Mouse (Mus musculus) small intestine, adult 2 months (tissue): ENCODE data around the gene Prmt1. TPM values are rescaled to one million over a fixed set of nuclear protein-coding genes. Genes with fewer than 3 reads are reported as not detected.

Source experiments
- H3K27ac ChIP-seq: fragments of 200-500 bp; 2 replicates; pipeline ENCODE4 v1.5.1; 2012; ENCODE audit warnings: low read depth, low read length, control low read depth, inconsistent platforms; ENCODE audit not compliant: insufficient read depth
- H3K27me3 ChIP-seq: fragments of 200-500 bp; 2 replicates; pipeline ENCODE4 v1.6.1; 2012; ENCODE audit warnings: mild to moderate bottlenecking, moderate library complexity, low read length, inconsistent platforms; ENCODE audit not compliant: control insufficient read depth, insufficient read depth
- H3K36me3 ChIP-seq: fragments of 200-500 bp; 2 replicates; pipeline ENCODE4 v1.6.1; 2012; ENCODE audit warnings: mild to moderate bottlenecking, low read length, control low read depth, inconsistent platforms; ENCODE audit not compliant: control insufficient read depth, insufficient read depth
- H3K4me1 ChIP-seq: fragments of 200-500 bp; 2 replicates; pipeline ENCODE4 v1.6.1; 2012; ENCODE audit warnings: low read length, inconsistent platforms, mixed read lengths; ENCODE audit not compliant: control insufficient read depth, insufficient read depth, insufficient read length
- H3K4me3 ChIP-seq: fragments of 200-500 bp; 2 replicates; pipeline ENCODE4 v1.5.1; 2012; ENCODE audit warnings: low read depth, mild to moderate bottlenecking, control low read depth, inconsistent platforms, low read length, moderate library complexity
- CTCF ChIP-seq: fragments of 200-500 bp; IDR thresholded peaks from 2 replicates; pipeline ENCODE4 v1.5.1; 2012; ENCODE audit warnings: low read depth, mild to moderate bottlenecking, control low read depth, inconsistent platforms, low read length, moderate library complexity, mixed read lengths; ENCODE audit not compliant: insufficient replicate concordance, insufficient read length; ENCODE audit errors: extremely low read depth
- POLR2A ChIP-seq: fragments of 200-500 bp; IDR thresholded peaks from 2 replicates; pipeline ENCODE4 v1.6.1; 2012; ENCODE audit warnings: low read depth, mild to moderate bottlenecking, control low read depth, inconsistent platforms, low read length, moderate library complexity
- WGBS: fragments of 180-500 bp; shearing (Covaris S2); methylation state at CpG from one replicate; pipeline ENCODE4 v1.1.7; 2018; 5-methylcytosine and 5-hydroxymethylcytosine counted together
- polyA plus RNA-seq: library from polyadenylated mRNA; depleted of rRNA; stranded (reverse); fragments of >200 nt; gene quantifications from 2 replicates; pipeline ENCODE4 v1.2.3, GENCODE M21; 2012

Gene Prmt1
- polyA plus RNA-seq, 1 experiment: 68.6 TPM

- H3K4me1 ChIP-seq: peaks cover 8% of the 10 kb centered on the region
- no peak overlapping the region for H3K27ac ChIP-seq
- 65% methylated on average over 5 of the region's 5 CpGs for WGBS
- no peaks in the 10 kb centered on the region for H3K27me3 ChIP-seq
- TF ChIP-seq POLR2A (no peak), CTCF (no peak)
- H3K4me3 ChIP-seq: no peak overlapping the region
- H3K36me3 ChIP-seq: no peaks in the 10 kb centered on the region
These were observed 23.5 kb downstream of the Prmt1 start for GRCm38 (mm10) chr7:44962831-44963230.

GRCm38 (mm10) chr7:44962337-44962736 is 24.0 kb downstream of the Prmt1 start:
- Histone ChIP-seq H3K27me3 (no peaks in the 10 kb centered on the region), H3K4me3 (no peak overlapping the region), H3K36me3 (no peaks in the 10 kb centered on the region), H3K4me1 (peaks cover 8% of the 10 kb centered on the region), H3K27ac (no peak overlapping the region)
- TF ChIP-seq CTCF (no peak), POLR2A (no peak)
- WGBS: 33% methylated on average over 8 of the region's 8 CpGs

GRCm38 (mm10) chr7:44960512-44960910 is 25.9 kb downstream of the Prmt1 start:
- WGBS: 84% methylated on average over 13 of the region's 13 CpGs
- Histone ChIP-seq H3K4me1 (peaks cover 8% of the 10 kb centered on the region), H3K27ac (no peak overlapping the region), H3K36me3 (no peaks in the 10 kb centered on the region), H3K4me3 (no peak overlapping the region), H3K27me3 (no peaks in the 10 kb centered on the region)
- TF ChIP-seq POLR2A: no peak
- TF ChIP-seq CTCF: no peak

- Histone ChIP-seq H3K4me1 (peaks cover 8% of the 10 kb centered on the region), H3K27ac (no peak overlapping the region), H3K4me3 (no peak overlapping the region), H3K36me3 (no peaks in the 10 kb centered on the region), H3K27me3 (no peaks in the 10 kb centered on the region)
- 76% methylated on average over 10 of the region's 10 CpGs for WGBS
- TF ChIP-seq POLR2A: no peak
- TF ChIP-seq CTCF: no peak
These were observed 26.4 kb downstream of the Prmt1 start for GRCm38 (mm10) chr7:44959874-44960511.

- Histone ChIP-seq H3K36me3 (no peaks in the 10 kb centered on the region), H3K27ac (no peak overlapping the region), H3K27me3 (no peaks in the 10 kb centered on the region), H3K4me1 (peaks cover 8% of the 10 kb centered on the region), H3K4me3 (no peak overlapping the region)
- 66% methylated on average over 8 of the region's 8 CpGs for WGBS
- TF ChIP-seq CTCF: no peak
- no peak for TF ChIP-seq POLR2A
These were observed 27.1 kb downstream of the Prmt1 start for GRCm38 (mm10) chr7:44959281-44959680.

GRCm38 (mm10) chr7:44958208-44958607 is 28.2 kb downstream of the Prmt1 start:
- 39% methylated on average over 7 of the region's 7 CpGs for WGBS
- TF ChIP-seq POLR2A (no peak), CTCF (no peak)
- peaks cover 8% of the 10 kb centered on the region for H3K4me1 ChIP-seq
- no peak overlapping the region for H3K4me3 ChIP-seq
- no peaks in the 10 kb centered on the region for H3K36me3 ChIP-seq
- H3K27ac ChIP-seq: no peak overlapping the region
- H3K27me3 ChIP-seq: no peaks in the 10 kb centered on the region

GRCm38 (mm10) chr7:44957183-44957835 is 29.1 kb downstream of the Prmt1 start:
- TF ChIP-seq POLR2A: no peak
- no peak for TF ChIP-seq CTCF
- H3K27me3 ChIP-seq: no peaks in the 10 kb centered on the region
- peaks cover 3% of the 10 kb centered on the region; the same call in 1 of the 2 replicates for H3K4me1 ChIP-seq
- no peak overlapping the region for H3K4me3 ChIP-seq
- H3K36me3 ChIP-seq: no peaks in the 10 kb centered on the region
- H3K27ac ChIP-seq: no peak overlapping the region
- 83% methylated on average over 20 of the region's 20 CpGs for WGBS

- no peaks in the 10 kb centered on the region for H3K4me1 ChIP-seq
- no peak overlapping the region for H3K4me3 ChIP-seq
- no peak overlapping the region for H3K27ac ChIP-seq
- no peak for TF ChIP-seq POLR2A
- TF ChIP-seq CTCF: no peak
- H3K27me3 ChIP-seq: no peaks in the 10 kb centered on the region
- H3K36me3 ChIP-seq: no peaks in the 10 kb centered on the region
- 83% methylated on average over 6 of the region's 6 CpGs for WGBS
These were observed 30.1 kb downstream of the Prmt1 start for GRCm38 (mm10) chr7:44956266-44956665.
